Mouse (Mus musculus) gastrocnemius, adult 2 months (tissue): ENCODE results near the gene Tmprss11a. TPM values are rescaled to one million over a fixed set of nuclear protein-coding genes. Genes with fewer than 3 reads are reported as not detected.

Source experiments
- DNase-seq: peaks from one replicate; pipeline ENCODE4 v3.0.0; 2022
- H3K27ac ChIP-seq: fragments of 200-600 bp; 2 replicates; pipeline ENCODE4 v1.8.1; 2022; ENCODE audit warnings: mild to moderate bottlenecking
- H3K4me3 ChIP-seq: fragments of 200-600 bp; 2 replicates; pipeline ENCODE4 v1.8.1; 2022; ENCODE audit warnings: mild to moderate bottlenecking, moderate library complexity
- CTCF ChIP-seq: fragments of 200-600 bp; IDR thresholded peaks from 2 replicates; pipeline ENCODE4 v1.8.1; 2022; ENCODE audit warnings: antibody characterized with exemption, mild to moderate bottlenecking, moderate library complexity
- intact Hi-C: fragments of 180-260 bp; cut with DNase I; formaldehyde crosslinking; loops from one replicate; pipeline ENCODE4 v1.15.1; 2025
- total RNA-seq, 2 experiments: library from RNA; stranded (reverse); gene quantifications; 2 replicates each; pipeline ENCODE4 v1.2.3; 2021

Tmprss11a gene
- total RNA-seq, 2 experiments from 2014 or later: not detected

DNA sequence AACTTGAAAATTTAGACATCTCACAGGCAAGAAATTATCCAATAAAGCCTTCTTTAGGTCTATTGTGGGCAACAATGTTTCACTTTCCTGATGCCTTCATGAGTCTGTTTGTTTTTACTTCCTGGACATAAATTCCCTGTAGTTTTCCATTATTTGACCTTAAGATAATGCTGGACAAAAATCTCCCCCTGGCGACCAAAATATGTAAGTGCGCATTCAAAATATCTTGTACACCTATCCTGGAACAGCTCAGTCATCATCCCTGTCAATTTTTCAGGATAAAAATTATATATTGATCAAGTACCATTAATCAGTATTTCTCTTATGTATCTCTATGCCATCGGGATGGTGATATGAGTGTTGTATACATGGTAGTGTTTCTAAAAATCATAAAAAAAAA, 58.0 kb downstream of the Tmprss11a start:
- H3K27ac ChIP-seq: no peak overlapping the region
- TF ChIP-seq CTCF: peak; percentile 67
- intact Hi-C loops: loop anchor here (2.0 kb wide), 1 partner anchor 220 kb away; no protein-coding TSS in a partner anchor
- DNase-seq: no peak
- H3K4me3 ChIP-seq: no peak overlapping the region

DNA sequence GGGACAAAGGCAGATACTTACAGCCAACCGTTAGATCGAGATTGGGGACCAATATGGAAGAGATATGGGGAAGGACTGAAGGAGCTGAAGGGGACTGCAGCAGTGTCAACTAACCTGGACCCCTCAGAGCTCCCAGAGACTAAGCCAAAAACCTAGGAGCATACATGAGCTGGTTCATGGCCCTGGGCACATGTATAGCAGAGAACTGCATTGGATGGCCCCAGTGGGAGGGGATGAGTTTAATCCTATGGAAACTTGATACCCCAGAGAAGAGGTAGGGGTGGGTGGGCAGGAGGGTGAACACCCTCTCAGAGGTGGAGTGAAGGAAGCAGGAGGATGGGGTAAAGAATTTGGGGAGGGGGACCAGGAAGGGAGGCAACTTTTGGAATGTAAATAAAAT, 60.8 kb downstream of the Tmprss11a start:
- no peak for DNase-seq
- H3K27ac ChIP-seq: no peak overlapping the region
- no peak overlapping the region for H3K4me3 ChIP-seq
- TF ChIP-seq CTCF: no peak
- intact Hi-C loops: no loop called here

DNA sequence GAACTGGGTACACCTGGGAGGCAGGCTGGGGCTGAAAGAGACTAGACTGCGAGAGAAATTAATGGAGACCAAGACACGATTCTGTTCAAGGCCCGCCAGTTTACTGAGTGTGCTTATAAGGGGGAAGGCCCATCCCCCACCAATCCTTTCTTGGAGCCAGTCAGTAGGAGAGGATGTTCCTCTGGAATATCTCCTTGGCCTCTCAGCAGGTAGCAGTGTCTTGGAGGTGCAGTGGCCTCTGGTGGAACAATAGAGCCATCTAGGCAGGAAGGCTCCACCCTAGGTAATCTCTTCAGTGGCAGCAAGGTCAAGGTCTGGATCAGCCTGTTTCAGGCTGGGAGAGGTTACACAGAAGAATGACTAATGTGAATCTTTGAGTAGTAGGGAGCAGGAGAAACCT, 61.6 kb downstream of the Tmprss11a start:
- DNase-seq: no peak
- no peak for TF ChIP-seq CTCF
- intact Hi-C loops: no loop called here

DNA sequence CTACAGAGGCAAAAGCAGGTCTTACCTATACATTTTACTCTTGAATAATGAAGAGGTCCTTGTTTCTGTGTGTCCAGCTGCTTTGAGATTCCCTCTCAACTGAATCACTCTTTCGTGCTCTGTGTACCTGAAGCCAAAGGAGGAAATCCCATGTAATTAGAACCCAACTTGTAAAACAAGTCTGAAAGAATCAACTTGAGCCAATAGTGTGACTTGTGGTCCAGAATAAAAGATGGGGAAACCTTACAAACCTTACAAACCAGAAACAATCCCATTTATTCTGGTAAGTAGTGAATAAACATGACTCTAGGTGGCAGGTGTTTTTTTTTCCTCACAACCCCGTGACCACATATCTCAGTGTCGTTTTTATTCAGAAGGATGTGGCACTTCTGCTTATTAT, 95.5 kb downstream of the Tmprss11a start, which contains the start of gene Tmprss11d:
Tmprss11d (minus strand) TSS at position 101 of the 400 bp plus-strand sequence.
- no peak within 1 kb of the TSS for H3K27ac ChIP-seq
- intact Hi-C loops: no loop called here
- DNase-seq: no peak
- no peak within 1 kb of the TSS for H3K4me3 ChIP-seq
- TF ChIP-seq CTCF: no peak

More for the DNA sequence above, 61.6 kb downstream of the Tmprss11a start:
- Histone ChIP-seq H3K4me3 (no peak overlapping the region), H3K27ac (no peak overlapping the region)

Other genes starting within 250 kb of the Tmprss11a start
- gene Tmprss11c, start 179.7 kb downstream of the Tmprss11a start, total RNA-seq: not detected
- gene Tmprss11d, start 95.6 kb downstream of the Tmprss11a start, total RNA-seq: not detected
- not detected for gene Tmprss11g, start 49.6 kb upstream of the Tmprss11a start, total RNA-seq
- gene Tmprss11f, start 163.4 kb upstream of the Tmprss11a start, total RNA-seq: not detected
- not detected for gene Tmprss11b, start 207.4 kb upstream of the Tmprss11a start, total RNA-seq